Mouse (Mus musculus) A20 (cell line): ENCODE results near the gene Glrp1.

Source experiments
- DNase-seq: peaks from one replicate; pipeline ENCODE4 v3.0.0-alpha.2; 2011; ENCODE audit warnings: low read depth, low spot score

The Glrp1 gene

DNA sequence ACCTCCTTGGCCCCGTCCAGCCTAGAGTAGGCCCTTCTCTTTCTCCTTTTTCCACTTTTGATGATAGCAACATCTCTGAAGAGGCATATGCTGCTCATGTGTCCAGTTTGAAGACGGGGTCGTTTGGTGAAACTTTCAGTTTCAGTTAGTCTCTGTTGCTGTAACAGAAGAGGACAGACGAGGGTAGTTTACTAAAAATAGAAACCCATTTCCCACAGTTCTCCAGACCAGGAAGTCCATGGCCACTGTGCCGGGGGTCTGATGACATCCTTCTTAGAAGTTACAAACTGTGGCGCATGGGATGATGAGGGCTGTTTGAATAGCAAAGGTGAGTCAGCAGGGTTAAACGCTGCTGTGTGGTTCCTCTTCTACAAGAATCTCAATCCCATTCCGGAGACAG lies at the start of gene Glrp1:
Gene Glrp1, minus strand, starts transcription at position 278 of the 400 bp plus-strand sequence.
- DNase-seq = no peak

DNA sequence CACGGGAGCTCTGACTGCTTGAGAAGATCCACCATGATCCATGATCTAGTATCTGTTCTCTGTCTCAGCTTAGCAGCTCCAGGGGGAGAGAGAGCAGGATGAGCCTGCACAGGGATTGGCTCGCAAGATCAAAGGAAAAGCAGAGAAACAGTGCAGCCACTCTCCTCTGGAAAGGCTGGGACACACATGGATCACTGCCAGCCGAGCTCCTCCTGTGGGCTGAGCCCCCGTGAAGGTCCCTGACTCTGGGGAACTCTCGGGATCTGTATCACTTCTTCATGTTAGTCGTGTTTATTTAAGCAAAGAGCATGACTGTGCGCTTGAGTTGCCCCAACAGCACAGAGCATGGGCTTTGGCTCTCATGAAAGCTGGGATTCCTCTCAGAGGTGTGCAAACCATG lies 49.4 kb upstream of the Glrp1 start:
- DNase-seq = no peak

DNA sequence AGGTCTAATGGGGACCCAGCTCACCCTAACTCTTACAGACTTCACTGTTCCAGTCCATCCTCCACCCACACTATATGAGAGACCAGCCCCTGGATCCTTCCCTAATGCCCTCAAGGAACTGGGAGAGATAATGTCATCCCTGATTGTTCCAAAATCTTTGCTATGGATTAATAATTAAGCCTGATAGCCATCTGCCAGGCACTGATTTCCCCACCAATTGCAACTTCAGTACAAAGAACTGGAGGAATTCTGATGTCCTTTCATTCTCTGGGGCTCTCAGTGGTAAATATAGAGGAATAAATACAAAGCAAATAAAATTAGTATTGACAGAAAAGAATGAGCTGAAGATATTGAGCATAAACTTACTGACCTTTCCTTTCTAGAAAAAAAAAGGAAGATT lies 48.9 kb upstream of the Glrp1 start:
- DNase-seq = no peak

DNA sequence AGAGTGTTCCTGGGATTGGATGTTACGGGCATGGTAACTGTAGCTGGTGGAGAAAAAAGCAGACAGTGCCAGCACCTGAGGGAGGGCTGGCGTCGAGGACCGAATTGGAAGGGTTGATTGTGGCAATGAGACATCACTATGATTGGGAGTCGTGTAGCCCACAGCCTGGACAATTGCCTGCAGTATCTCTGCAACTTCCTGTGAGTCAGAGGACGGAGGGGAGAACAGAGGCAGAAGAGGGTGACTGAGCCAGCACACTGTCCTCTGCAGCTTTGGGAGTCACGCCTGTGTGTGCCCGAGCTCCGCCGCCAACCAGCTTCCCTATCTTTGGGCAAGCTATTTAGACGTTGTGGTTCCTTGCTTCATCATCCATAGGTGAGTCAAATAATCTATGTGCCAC lies 46.5 kb upstream of the Glrp1 start:
- no peak for DNase-seq

DNA sequence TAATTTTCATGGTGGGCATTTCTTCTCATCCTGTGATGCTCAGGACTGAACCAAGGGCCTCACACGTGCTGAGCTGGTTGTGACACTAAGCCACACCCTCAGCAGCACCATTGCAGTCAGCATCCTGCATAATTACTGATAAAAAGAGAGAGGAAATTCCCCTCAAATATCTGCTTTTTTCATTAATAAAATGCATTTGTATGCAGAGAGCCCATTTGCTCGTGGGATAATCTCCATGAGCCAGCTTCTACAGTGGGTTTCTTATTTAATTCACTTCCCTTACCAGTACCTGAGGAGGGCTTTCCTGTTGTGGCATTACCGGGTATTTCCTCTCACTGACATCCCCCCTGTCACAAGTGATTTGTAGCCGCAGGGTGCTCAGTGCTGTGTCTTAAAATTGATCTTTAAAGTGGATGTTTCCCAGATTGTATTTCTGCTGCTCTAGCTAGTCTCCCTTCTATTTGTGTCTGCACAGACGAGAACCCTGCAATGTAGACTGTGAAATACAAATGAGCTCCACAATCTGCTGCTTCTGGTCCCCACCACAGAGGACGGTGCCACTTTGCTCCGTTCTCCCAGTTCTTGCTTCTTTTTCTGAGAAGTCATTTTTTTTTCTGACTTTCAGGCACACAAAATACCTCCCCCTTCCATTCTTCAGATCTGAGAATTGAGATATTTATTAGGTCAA lies 43.8 kb upstream of the Glrp1 start:
- DNase-seq = no peak

DNA sequence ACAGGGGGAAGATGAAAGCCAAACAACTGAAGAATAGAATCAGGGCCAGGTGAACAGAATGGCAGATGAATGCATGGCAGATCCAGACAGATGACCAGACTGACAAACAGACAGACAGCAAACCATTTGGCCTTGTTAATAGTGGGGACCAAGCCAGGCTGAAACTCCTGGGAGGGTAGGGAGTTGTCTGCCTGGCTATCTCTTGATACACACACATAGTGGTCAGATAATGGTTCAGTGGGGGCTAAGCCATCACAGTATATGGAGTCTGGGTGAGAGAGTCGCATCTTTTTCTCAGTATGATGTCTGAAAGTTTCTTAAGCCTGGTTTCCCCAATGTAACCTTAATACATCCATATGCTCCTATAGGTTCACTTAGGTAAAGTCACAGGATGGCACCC lies 39.4 kb upstream of the Glrp1 start:
- no peak for DNase-seq

DNA sequence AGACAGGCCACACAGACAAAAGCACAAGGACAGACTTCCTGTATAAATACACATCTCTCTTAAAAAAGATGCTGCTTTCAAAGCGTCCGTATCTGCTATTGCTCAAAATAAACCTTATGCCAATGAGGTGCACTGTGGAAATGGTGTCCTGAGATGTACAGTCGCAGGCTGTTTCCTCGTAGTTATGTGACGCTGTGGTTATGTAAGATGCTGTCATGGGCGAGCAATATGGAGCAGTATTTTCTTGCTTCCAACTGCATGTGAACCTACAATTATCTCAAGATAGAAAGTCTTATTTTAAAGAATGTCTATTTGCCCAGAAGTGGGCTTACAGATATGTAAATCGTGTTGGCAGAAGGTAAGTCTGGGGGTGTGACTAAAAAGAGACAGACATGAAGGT lies 37.3 kb upstream of the Glrp1 start:
- DNase-seq = no peak

DNA sequence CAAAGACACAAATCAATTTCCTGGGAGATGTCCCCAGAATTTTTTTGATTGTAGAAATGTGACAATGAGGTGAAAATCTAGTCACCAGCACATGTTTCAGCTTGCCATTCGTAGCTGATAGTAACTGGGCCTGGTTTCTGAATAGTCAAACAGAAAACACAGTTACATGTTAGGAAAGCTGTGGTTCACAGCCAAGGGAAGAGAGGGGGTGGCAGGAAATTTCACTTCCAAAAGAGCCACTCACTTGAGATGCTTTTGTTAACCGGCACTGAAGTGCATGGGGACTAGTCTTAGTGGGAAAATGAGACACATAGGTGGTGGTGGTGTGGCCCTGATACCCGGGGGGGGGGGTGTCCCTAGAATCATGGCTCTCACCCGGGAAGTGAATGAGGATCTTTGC lies 33.7 kb upstream of the Glrp1 start:
- DNase-seq = no peak

DNA sequence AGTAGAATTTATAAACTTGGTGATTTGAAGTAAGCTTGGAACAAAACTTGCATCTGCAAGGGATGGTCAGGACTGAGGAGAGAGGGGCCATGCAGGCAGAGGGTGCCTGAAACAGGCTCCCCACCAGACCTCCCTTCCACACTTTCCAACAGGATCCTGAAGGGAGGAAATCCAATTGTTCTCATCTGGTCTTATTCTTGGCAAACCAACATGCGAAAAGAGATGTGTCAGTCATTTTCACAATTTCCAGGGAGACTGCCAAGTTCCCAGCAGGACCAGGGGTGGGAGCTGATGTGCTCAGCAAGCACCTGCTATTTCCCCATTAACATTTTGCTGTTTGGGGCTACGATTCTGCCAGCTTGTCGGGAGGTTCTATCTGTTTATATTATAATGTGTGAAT lies 30.0 kb upstream of the Glrp1 start:
- no peak for DNase-seq

DNA sequence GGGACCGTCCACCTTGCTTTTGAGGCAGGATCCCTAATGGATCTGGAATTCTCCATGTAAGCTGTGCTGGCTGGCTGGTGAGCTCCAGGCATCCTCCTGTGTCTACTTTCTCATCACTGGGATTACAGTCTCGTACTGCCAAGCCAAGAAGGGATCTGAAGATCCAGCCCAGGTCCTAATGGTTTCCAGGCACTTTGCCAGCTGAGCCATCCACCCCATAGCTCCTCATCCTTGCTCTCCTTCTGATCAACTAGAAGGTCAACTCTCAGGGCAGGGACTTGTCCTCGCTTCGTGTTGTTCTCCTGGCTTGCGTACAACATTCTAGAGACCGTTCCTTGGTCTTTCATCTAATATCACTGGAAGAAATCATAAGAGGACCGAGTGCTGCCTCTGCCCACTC lies 29.4 kb upstream of the Glrp1 start:
- no peak for DNase-seq

DNA sequence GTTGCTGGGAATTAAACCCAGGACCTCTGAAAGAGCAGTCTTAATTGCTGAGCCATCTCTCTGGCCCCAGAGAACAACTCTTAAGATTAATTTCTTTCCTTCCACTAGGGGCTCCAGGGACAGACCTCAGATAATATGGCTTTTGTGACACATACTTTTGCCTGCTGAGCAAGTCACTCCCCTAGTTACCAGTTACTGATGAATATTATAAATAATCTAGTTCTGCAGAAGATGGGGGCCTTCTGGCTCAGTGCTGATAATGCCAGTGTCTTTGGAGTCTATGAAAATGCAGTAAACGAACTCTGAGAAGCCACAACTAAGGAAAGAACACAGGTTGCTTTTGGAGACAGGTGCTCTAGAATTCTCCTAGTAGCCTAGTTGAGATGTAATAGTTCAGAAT lies 26.4 kb upstream of the Glrp1 start:
- DNase-seq = no peak

DNA sequence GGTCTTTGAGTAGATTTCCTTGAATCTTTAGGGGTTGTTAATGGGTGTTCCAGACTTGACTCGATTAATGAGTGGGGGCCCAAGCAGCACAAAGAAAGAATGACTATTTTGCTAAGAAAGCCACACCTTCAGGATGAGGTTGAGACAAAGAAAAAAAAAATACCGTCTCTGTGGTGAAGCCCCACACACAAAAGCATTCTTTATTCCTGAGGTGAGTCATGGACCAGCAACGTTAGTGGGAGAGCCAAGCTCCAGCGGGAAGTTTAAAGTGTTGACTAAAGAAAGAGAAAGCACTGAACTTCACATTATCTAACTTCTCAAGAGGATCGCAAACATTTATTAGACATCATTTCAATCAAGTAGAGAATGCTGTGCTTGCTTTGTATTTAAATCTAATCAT lies 24.2 kb upstream of the Glrp1 start:
- DNase-seq = no peak

DNA sequence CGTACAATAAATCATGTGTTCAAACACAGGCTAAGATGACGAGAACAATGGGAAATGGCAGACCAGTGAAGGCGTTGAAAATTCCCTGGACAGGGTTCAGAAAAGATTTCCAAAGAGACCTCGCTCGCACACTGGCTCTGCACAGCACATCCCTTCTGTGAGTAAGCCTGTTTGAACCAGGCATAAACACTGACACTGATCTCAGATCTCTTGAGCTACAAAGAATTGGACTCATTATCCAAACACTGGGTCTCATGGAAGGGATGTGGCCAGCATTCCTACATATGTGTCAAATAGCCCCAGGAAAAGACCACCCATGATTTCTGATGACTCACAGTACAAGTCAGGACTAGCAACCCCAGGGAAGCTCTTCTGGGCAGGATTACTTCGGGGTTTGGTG lies 16.3 kb upstream of the Glrp1 start:
- no peak for DNase-seq

DNA sequence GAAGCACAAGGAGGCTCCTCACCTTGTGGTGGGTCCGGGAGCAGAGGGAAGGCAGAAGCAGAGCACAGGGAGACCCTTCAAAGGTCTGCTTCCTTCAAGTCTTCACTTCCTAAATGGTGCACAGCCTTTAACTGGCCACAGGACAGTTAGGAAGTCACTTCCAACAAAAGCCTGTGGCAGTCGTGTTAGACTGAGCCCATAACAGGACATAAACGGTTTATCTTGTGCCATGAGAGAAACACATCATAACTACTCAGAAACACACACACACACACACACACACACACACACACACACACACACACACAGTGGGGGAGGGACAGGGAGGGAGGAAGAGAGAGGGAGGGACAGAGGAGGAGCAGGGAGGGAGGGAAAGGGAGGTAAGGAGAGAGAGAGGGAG lies 15.8 kb upstream of the Glrp1 start:
- DNase-seq = no peak

DNA sequence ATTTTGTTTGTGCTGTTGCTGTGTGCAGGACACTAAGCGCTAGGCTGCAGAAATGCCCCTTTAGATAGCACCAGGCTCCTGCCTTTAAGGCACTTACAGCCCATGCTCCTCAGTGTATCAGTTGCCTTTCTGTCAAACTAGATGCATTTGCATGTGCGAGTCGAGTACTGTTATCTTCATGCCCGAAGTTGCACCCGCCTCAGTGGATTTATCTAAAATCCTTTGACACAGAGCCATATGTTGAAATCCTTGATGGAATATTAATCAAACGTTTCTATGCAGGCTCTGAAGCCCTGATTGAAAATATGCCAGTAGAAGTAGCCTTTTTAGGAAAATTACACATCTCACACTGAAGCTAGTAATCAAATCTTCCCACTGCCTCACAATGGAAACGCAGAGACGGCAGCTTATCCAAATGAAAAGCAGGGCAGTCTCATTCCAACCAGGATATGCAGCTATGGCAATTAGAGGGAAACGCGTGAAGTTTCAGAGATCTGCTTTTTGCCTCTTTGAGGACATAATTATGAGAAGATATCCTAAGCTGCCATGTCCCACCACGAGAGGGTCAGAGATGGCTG lies 11.4 kb upstream of the Glrp1 start:
- no peak for DNase-seq

DNA sequence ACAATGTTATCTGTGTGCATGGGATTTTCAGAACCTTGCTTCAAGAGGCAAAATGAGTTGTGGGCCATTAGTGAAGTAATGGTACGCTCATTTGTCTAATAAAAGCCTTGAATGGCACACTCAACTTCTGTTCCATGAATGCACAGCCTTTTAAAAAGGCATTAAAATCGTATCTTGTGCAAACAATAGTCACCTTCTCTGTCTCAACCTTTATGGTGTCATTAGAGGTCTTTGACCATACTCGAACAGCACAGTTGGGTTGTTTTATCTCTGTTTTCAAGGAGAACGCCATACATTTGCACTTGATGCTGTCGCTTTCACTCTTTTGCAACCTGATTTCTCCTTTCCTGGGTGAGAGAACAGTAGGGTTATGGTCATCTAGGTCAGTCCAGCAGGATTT lies 3.7 kb upstream of the Glrp1 start:
- no peak for DNase-seq

DNA sequence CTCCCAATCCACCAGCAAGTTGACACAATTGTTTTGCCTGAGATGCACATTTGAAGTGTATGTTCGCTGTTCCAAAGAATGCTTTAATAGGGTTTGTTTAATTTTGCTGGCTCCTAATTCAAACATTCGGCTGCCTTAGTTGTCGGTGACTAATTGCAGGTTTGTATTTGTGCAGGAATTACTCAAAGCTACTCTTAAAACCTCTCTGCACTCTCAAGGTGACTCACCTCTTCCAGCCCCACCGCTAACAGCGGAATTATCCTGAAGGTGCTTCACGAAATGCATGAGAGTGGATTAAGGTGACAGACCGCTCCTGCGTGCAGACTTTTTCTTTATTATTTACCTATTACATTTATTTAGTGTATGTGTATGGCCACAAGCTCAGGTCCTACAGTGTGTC lies 2.0 kb downstream of the Glrp1 start:
- DNase-seq = no peak

DNA sequence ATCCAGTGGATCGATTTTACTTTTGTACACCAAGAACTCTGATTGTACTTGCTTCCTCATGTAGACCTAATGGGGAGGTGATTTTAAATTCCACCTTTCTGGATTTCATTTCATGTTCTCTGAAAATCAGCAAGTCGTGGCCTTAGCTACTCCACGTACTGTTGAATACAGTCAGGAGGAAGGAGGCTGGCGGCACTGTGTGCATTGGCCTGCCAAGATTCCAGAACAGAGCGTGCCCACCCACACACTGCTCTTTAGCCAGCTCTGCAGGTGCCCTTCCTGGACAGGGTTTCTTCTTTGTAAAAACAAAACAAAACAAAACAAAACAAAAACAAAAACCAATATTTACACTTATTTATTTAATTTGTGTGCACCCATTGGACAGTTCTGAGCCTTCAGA lies 2.7 kb downstream of the Glrp1 start:
- DNase-seq = no peak

DNA sequence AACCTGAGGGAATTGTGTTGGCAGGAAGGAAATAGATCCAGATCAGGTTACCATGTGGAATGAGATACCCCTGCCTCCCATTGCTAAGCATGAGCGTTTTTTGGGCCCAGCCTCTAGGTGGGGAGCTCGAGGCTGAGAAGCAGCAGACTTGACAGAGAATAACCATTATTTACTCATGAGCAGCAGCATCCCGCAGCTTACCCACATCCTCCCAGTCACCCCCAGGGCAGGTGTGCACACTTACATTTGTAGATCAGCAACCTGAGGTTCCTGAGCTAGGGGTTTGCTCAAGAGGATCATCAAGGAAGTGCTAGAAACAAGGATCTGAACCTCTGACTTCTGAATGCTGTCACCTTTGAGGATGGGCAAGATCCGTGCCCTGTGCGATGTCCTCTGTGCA lies 3.5 kb downstream of the Glrp1 start:
- no peak for DNase-seq

DNA sequence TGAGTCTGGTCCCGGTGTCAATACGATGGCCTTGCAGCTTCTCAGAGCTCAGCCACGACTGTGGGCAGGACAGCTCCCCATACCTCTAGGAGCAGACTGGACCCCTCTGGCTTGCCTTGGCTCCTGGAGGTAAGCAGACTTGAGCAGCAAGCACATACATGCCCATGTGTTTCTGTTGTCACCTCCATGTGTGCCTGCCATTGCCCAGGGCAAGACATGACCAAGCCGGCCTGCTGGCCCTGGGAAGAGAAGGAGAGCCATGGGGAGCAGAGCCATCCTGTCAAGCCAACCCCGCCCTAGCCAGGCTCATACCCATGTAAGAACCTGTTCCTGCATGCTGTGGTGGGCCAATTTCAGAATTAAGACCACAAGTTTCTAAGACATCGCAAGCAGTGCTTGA lies 4.2 kb downstream of the Glrp1 start:
- no peak for DNase-seq

DNA sequence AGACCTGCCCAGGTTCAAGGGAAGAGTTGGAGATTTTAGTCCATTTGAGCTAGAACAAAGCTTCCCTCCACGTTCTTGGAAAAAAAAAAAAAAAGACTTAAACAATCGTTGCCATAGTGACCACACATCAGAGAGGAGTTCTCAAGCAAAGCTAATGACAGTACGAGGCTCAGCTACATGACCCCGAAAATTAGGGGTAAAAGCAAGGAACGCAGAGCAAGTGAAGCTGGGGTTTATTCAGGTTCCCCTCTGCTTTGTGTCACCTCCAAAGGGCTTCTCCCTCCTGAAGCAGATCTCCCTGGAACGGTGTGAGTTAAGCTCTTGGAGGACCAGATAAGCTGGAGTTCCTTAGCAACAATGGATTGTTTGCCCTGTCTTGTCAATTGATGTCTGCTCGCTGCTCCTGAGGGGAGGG lies 5.3 kb downstream of the Glrp1 start:
- DNase-seq = no peak

DNA sequence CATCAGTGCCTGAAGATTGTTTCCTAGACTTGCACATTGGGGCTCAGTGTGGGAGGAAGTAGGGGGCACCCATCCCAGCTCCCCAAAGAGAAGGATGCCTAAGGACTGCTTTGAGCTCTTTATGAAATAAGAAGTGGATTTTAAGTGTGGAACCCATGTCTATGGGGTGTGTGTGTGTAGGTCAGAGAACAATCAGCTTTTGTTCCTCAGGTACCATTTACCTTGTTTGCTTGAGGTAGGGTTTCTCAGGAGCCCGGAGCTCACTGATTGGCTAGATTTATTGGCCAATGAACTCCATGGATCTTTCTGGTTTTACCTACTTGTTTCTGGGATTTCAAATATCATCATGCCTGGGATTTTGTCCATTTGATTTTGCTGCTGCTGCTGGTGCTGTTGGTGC lies 7.0 kb downstream of the Glrp1 start:
- no peak for DNase-seq

DNA sequence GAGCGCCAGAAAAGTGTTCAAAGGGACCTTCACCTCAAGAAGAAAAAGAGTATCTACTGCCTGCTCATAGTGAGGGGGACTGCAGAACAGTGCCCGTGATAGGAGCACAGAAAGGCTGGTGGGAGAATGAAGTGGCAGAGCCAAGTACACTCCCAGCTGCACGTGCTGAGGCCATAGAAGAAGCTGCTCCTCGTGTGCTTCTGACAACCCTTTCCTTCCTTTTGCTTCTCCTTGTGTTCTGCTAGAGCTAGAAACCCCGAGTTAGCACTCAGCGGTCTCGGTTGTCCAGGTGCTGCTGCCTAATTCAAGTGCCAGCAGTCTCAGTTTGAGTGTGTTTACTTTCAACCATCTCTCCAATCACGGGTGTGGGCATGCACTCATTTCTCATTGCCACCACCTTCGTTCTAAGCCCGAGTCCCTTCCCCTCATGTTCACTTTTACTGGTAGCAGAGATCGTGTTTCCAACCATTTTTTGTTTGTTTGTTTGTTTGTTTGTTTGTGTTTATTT lies 10.6 kb downstream of the Glrp1 start:
- no peak for DNase-seq

DNA sequence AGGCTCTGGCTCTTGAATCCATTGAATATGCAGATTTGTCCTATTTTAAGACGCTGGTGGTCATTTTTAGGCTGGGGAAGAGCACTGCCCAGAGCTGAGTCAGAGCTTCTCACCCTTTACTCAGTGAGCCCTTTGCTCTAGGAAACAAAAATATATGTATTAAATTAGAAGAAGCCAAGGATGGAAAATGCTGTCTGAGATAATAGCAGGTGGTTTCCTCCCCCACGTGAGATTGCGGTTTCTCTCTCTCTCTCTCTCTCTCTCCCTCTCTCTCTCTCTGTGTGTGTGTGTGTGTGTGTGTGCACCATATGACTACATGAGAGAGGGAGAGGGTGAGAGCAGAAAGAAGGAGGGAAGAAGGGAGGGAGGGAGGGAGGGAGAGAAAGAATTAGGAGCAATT lies 12.5 kb downstream of the Glrp1 start:
- DNase-seq = no peak
